Mouse (Mus musculus) myocyte (in vitro differentiated cells): Measurements from ENCODE around the gene Vmp1. TPM values are rescaled to one million over a fixed set of nuclear protein-coding genes. Genes with fewer than 3 reads are reported as not detected.

Experiments
- H3K27me3 ChIP-seq: one replicate; pipeline ENCODE4 v1.6.1; 2011; ENCODE audit not compliant: control insufficient read depth, insufficient read depth, insufficient read length
- H3K36me3 ChIP-seq: one replicate; pipeline ENCODE4 v1.6.1; 2011; ENCODE audit not compliant: control insufficient read depth, insufficient read depth
- H3K4me2 ChIP-seq: one replicate; pipeline ENCODE4 v1.6.1; 2011; ENCODE audit warnings: low read depth, control low read depth
- H3K4me3 ChIP-seq: one replicate; pipeline ENCODE4 v1.5.1; 2011; ENCODE audit warnings: mild to moderate bottlenecking, control low read depth, moderate library complexity
- H3K79me2 ChIP-seq: one replicate; pipeline ENCODE4 v1.6.1; 2011; ENCODE audit not compliant: control insufficient read depth, insufficient read depth
- H3ac ChIP-seq: one replicate; pipeline ENCODE4 v1.6.1; 2011; ENCODE audit not compliant: control insufficient read depth, insufficient read length
- CEBPB ChIP-seq: IDR thresholded peaks from 2 replicates; pipeline ENCODE4 v1.6.1; 2011; ENCODE audit warnings: mild to moderate bottlenecking, moderate library complexity; ENCODE audit not compliant: poor library complexity, insufficient read depth, severe bottlenecking
- E2F4 ChIP-seq: IDR thresholded peaks from one replicate; pipeline ENCODE4 v1.6.1; 2011; ENCODE audit warnings: mild to moderate bottlenecking, control low read depth, moderate library complexity; ENCODE audit not compliant: insufficient read depth
- MAX ChIP-seq: IDR thresholded peaks from one replicate; pipeline ENCODE4 v1.6.1; 2011; ENCODE audit warnings: low read depth, mild to moderate bottlenecking, control low read depth
- MYOD1 ChIP-seq, 3 experiments: IDR thresholded peaks; one replicate each; pipeline ENCODE4 v1.6.1; 2011; ENCODE audit warnings: control low read depth in 2 of 3, low read depth in 2 of 3, mild to moderate bottlenecking in 2 of 3, moderate library complexity in 1 of 3; ENCODE audit not compliant: insufficient read length in 2 of 3, control insufficient read depth in 1 of 3
- MYOG ChIP-seq, 3 experiments: IDR thresholded peaks; one replicate each; pipeline ENCODE4 v1.6.1; 2011; ENCODE audit warnings: control low read depth in 2 of 3, low read depth in 2 of 3, mild to moderate bottlenecking in 2 of 3; ENCODE audit not compliant: insufficient read length in 2 of 3, control insufficient read depth in 1 of 3, insufficient read depth in 1 of 3
- POLR2A ChIP-seq: IDR thresholded peaks from one replicate; pipeline ENCODE4 v1.6.1; 2011; ENCODE audit warnings: low read depth, mild to moderate bottlenecking, control low read depth, moderate library complexity; ENCODE audit not compliant: insufficient read length
- POLR2AphosphoS2 ChIP-seq: IDR thresholded peaks from one replicate; pipeline ENCODE4 v1.6.1; 2011; ENCODE audit warnings: low read depth, control low read depth; ENCODE audit not compliant: insufficient read length
- REST ChIP-seq: IDR thresholded peaks from one replicate; pipeline ENCODE4 v1.6.1; 2011; ENCODE audit warnings: mild to moderate bottlenecking, control low read depth, moderate library complexity; ENCODE audit not compliant: insufficient read depth, insufficient read length
- SRF ChIP-seq: IDR thresholded peaks from one replicate; pipeline ENCODE4 v1.6.1; 2011; ENCODE audit warnings: low read depth; ENCODE audit not compliant: control insufficient read depth, insufficient read length
- TCF12 ChIP-seq: IDR thresholded peaks from one replicate; pipeline ENCODE4 v1.6.1; 2011; ENCODE audit warnings: mild to moderate bottlenecking, control low read depth; ENCODE audit not compliant: poor library complexity, insufficient read depth, severe bottlenecking
- TCF3 ChIP-seq: IDR thresholded peaks from one replicate; pipeline ENCODE4 v1.6.1; 2011; ENCODE audit warnings: low read depth, control low read depth; ENCODE audit not compliant: insufficient read length
- USF1 ChIP-seq: IDR thresholded peaks from one replicate; pipeline ENCODE4 v1.6.1; 2011; ENCODE audit warnings: low read depth, mild to moderate bottlenecking, control low read depth, moderate library complexity
- polyA plus RNA-seq: library from polyadenylated mRNA; unstranded; fragments of >200 nt; fragmentation: generic; extraction: Trizol; gene quantifications from one replicate; pipeline ENCODE4 v1.2.1, GENCODE M21; 2012; ENCODE audit warnings: missing spikeins

The Vmp1 gene
- polyA plus RNA-seq, 1 experiment: 169 TPM

- Histone ChIP-seq H3K36me3 (peaks cover 33% of the 10 kb centered on the region), H3K4me3 (no peak overlapping the region), H3K27me3 (no peaks in the 10 kb centered on the region), H3K79me2 (peaks cover 26% of the 10 kb centered on the region), H3K4me2 (no peak overlapping the region), H3ac (no peak overlapping the region)
- TF ChIP-seq E2F4 (no peak), POLR2A (no peak), SRF (no peak), CEBPB (no peak), MAX (no peak), POLR2AphosphoS2 (no peak), MYOD1 (IDR thresholded peaks at IDR 0.05; ENCODE audit: control insufficient read depth in 1 of 3, insufficient read length in 2 of 3, low read depth in 2 of 3) (no peak), TCF3 (no peak), TCF12 (no peak), MYOG (IDR thresholded peaks at IDR 0.05; ENCODE audit: control insufficient read depth in 1 of 3, insufficient read depth in 1 of 3, insufficient read length in 2 of 3, low read depth in 2 of 3) (no peak), USF1 (no peak), REST (no peak)
Observed at GRCm38 (mm10) chr11:86663977-86664376, 19.7 kb downstream of the Vmp1 start.

- H3K27me3 ChIP-seq: no peaks in the 10 kb centered on the region
- no peak overlapping the region for H3K4me2 ChIP-seq
- no peak overlapping the region for H3K4me3 ChIP-seq
- H3K79me2 ChIP-seq: peaks cover 19% of the 10 kb centered on the region
- peaks cover 40% of the 10 kb centered on the region for H3K36me3 ChIP-seq
- TF ChIP-seq SRF (no peak), E2F4 (no peak), CEBPB (no peak), USF1 (no peak), TCF12 (no peak), REST (no peak), MYOG (IDR thresholded peaks at IDR 0.05; ENCODE audit: control insufficient read depth in 1 of 3, insufficient read depth in 1 of 3, insufficient read length in 2 of 3, low read depth in 2 of 3) (no peak), POLR2A (no peak), MYOD1 (IDR thresholded peaks at IDR 0.05; ENCODE audit: control insufficient read depth in 1 of 3, insufficient read length in 2 of 3, low read depth in 2 of 3) (no peak), TCF3 (no peak), MAX (no peak), POLR2AphosphoS2 (no peak)
- no peak overlapping the region for H3ac ChIP-seq
Observed at GRCm38 (mm10) chr11:86662986-86663895, 20.4 kb downstream of the Vmp1 start.

GRCm38 (mm10) chr11:86657863-86658262 lies 25.8 kb downstream of the Vmp1 start:
- Histone ChIP-seq H3K79me2 (peaks cover 5% of the 10 kb centered on the region), H3ac (no peak overlapping the region), H3K4me2 (no peak overlapping the region), H3K4me3 (no peak overlapping the region), H3K36me3 (peaks cover 26% of the 10 kb centered on the region), H3K27me3 (no peaks in the 10 kb centered on the region)
- TF ChIP-seq MAX (no peak), SRF (no peak), CEBPB (no peak), MYOD1 (IDR thresholded peaks at IDR 0.05; ENCODE audit: control insufficient read depth in 1 of 3, insufficient read length in 2 of 3, low read depth in 2 of 3) (no peak), E2F4 (no peak), TCF3 (no peak), POLR2AphosphoS2 (no peak), POLR2A (no peak), REST (no peak)

- H3K27me3 ChIP-seq: no peaks in the 10 kb centered on the region
- no peak overlapping the region for H3ac ChIP-seq
- peaks cover 25% of the 10 kb centered on the region for H3K36me3 ChIP-seq
- H3K4me3 ChIP-seq: no peak overlapping the region
- no peak overlapping the region for H3K4me2 ChIP-seq
- peaks cover 5% of the 10 kb centered on the region for H3K79me2 ChIP-seq
- TF ChIP-seq MAX (no peak), E2F4 (no peak), SRF (no peak), REST (no peak), MYOG (IDR thresholded peaks at IDR 0.05; ENCODE audit: control insufficient read depth in 1 of 3, insufficient read depth in 1 of 3, insufficient read length in 2 of 3, low read depth in 2 of 3) (no peak), TCF12 (no peak), POLR2AphosphoS2 (no peak), USF1 (no peak), MYOD1 (IDR thresholded peaks at IDR 0.05; ENCODE audit: control insufficient read depth in 1 of 3, insufficient read length in 2 of 3, low read depth in 2 of 3) (no peak), POLR2A (no peak), CEBPB (no peak), TCF3 (no peak)
Observed at GRCm38 (mm10) chr11:86656849-86657567, 26.6 kb downstream of the Vmp1 start.
